Mouse (Mus musculus) limb, embryonic 14.5 days (tissue): Measurements from ENCODE around the gene Gm49333. TPM values are rescaled to one million over a fixed set of nuclear protein-coding genes. Genes with fewer than 3 reads are reported as not detected.
A peak's percentile ranks its signal among the peaks of the same experiment; 100 is the strongest.
"Not testable (repeated sequence)": the region's sequence is repeated elsewhere in the genome, so short reads cannot be mapped to it uniquely, and the experiment has no call there.

Source experiments
- ATAC-seq: fragments of 200-750 bp; cut with Nextera tagmentation; 2 replicates; pipeline ENCODE4 v1.8.0; 2017; ENCODE audit warnings: low read depth, moderate number of reproducible peaks, moderate TSS enrichment; ENCODE audit not compliant: low FRiP score
- DNase-seq: peaks from one replicate; pipeline ENCODE4 v3.0.0-alpha.2; 2015; ENCODE audit warnings: low spot score
- H3K27ac ChIP-seq: fragments of 300-500 bp; sonication (generic); replicated peaks from 2 replicates; pipeline ENCODE4 v1.5.1; 2014; ENCODE audit warnings: low read depth, mild to moderate bottlenecking, low read length, moderate library complexity, mixed read lengths
- H3K27me3 ChIP-seq: fragments of 300-500 bp; sonication (generic); 2 replicates; pipeline ENCODE4 v1.6.1; 2014; ENCODE audit warnings: low read length, mixed read lengths; ENCODE audit not compliant: control insufficient read depth, insufficient read depth
- H3K36me3 ChIP-seq: fragments of 300-500 bp; sonication (generic); 2 replicates; pipeline ENCODE4 v1.6.1; 2014; ENCODE audit warnings: mild to moderate bottlenecking, low read length, moderate library complexity, mixed read lengths; ENCODE audit not compliant: control insufficient read depth, insufficient read depth
- H3K4me1 ChIP-seq: fragments of 300-500 bp; sonication (generic); 2 replicates; pipeline ENCODE4 v1.6.1; 2014; ENCODE audit warnings: antibody characterized with exemption, low read length, mixed read lengths; ENCODE audit not compliant: control insufficient read depth, insufficient read depth
- H3K4me2 ChIP-seq: fragments of 300-500 bp; sonication (generic); replicated peaks from 2 replicates; pipeline ENCODE4 v1.6.1; 2014; ENCODE audit warnings: low read depth, mild to moderate bottlenecking, low read length, moderate library complexity; ENCODE audit not compliant: severe bottlenecking
- H3K4me3 ChIP-seq: fragments of 300-500 bp; sonication (generic); replicated peaks from 2 replicates; pipeline ENCODE4 v1.5.1; 2014; ENCODE audit warnings: low read length
- H3K9ac ChIP-seq: fragments of 300-500 bp; sonication (generic); 2 replicates; pipeline ENCODE4 v1.6.1; 2014; ENCODE audit warnings: mild to moderate bottlenecking, low read depth, low read length, moderate library complexity; ENCODE audit not compliant: severe bottlenecking
- H3K9me3 ChIP-seq: fragments of 300-500 bp; sonication (generic); 2 replicates; pipeline ENCODE4 v1.6.1; 2016; ENCODE audit warnings: low read length; ENCODE audit not compliant: control insufficient read depth
- POLR2A ChIP-seq: fragments of 200-500 bp; IDR thresholded peaks from 2 replicates; pipeline ENCODE4 v1.8.0; 2012; ENCODE audit warnings: inconsistent platforms, mild to moderate bottlenecking, moderate library complexity, borderline replicate concordance; ENCODE audit not compliant: insufficient read depth, insufficient read length; ENCODE audit errors: extremely low read depth
- WGBS: fragments of 180-500 bp; shearing (Covaris S2); extraction: QIAGEN DNeasy Blood & Tissue Kit; methylation state at CpG from one replicate; pipeline ENCODE4 v1.1.7; 2014; 5-methylcytosine and 5-hydroxymethylcytosine counted together
- polyA plus RNA-seq, 2 experiments: library from polyadenylated mRNA; depleted of rRNA in 1 of 2; stranded (reverse) in 1 of 2; unstranded in 1 of 2; fragments of >200 nt; fragmentation: Nextera tagmentation in 1 of 2; extraction: Ambion mirVana in 1 of 2; gene quantifications; 2 replicates each; pipeline versions ENCODE4 v1.2.1 to v1.2.3; 2012 to 2014

The Gm49333 gene
- polyA plus RNA-seq, 2 experiments = not detected

DNA sequence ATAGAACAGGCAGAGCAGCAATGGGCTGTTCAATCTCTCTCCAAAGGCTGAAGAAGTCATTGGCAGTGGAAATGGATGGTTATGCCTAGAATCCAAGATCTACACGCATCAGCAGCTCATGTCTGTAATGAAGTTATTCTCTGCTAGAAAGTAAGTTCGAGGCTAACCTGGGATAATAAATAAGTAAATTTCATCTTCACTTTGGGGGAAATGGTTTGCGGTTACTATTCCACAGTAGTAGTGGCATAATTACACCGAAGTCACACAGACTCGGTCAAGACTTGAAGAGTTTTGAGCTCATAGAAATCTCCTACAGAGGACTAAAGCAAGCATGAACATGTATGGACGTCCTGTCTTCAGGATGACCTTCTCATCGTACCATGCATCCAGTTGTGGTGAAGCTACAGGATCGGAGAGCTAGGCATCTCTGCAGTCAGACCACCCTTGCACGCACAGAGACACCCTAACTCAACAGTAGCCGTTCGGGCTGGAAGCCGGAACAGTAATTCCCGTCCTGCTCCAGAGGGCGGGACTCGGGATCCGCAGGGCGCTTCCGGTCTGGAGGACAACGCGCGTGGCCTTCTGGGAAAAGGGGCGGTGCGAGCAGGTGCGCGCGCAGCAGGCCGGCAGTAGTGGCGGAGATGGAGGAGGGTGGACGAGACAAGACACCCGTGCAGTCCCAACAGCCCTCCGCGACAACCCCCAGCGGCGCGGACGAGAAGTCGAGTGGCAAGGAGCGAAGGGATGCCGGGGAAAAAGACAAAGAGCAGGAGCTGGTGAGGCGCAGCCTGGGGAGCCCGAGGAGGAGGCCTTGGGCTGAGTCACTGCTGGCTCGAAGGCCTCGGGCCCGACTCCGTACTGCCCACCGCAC, 39.9 kb downstream of the Gm49333 start, which contains the start of gene Psmd2:
Gene Psmd2 (plus strand): TSS at position 577 of the 871 bp plus-strand sequence.
- peak; percentile 94 for DNase-seq
- peak; percentile 97 for ATAC-seq
- H3K4me1 ChIP-seq = peaks cover 13% of the 10 kb centered on the region

GRCm38 (mm10) chr16:20651947-20652310, 40.5 kb downstream of the Gm49333 start:
- Histone ChIP-seq H3K4me1 (peaks cover 13% of the 10 kb centered on the region), H3K9me3 (no peaks in the 10 kb centered on the region), H3K27ac (no peak overlapping the region), H3K27me3 (no peaks in the 10 kb centered on the region), H3K36me3 (peaks cover 32% of the 10 kb centered on the region), H3K4me3 (peak overlapping the region; percentile 65), H3K9ac (peak overlapping the region; percentile 80), H3K4me2 (peak overlapping the region; percentile 80)
- WGBS = 7% methylated on average over 12 of the region's 12 CpGs
- no peak for TF ChIP-seq POLR2A
- DNase-seq = no peak
- ATAC-seq = no peak

More for the DNA sequence above, 39.9 kb downstream of the Gm49333 start, which contains the start of gene Psmd2:
- peak within 1 kb of the TSS; percentile 80 for H3K9ac ChIP-seq
- H3K9me3 ChIP-seq = no peaks in the 10 kb centered on the region
- peak within 1 kb of the TSS; percentile 58 for H3K27ac ChIP-seq
- H3K27me3 ChIP-seq = no peaks in the 10 kb centered on the region
- H3K4me2 ChIP-seq = peak within 1 kb of the TSS; percentile 80
- peak; percentile 70; the same call in 1 of the 2 replicates for TF ChIP-seq POLR2A
- H3K4me3 ChIP-seq = peak within 1 kb of the TSS; percentile 65
- peaks cover 26% of the 10 kb centered on the region for H3K36me3 ChIP-seq
- 2% methylated on average over 43 of the region's 46 CpGs for WGBS

GRCm38 (mm10) chr16:20653315-20653714, 41.9 kb downstream of the Gm49333 start:
- ATAC-seq = no peak
- Histone ChIP-seq H3K9me3 (no peaks in the 10 kb centered on the region), H3K4me2 (no peak overlapping the region), H3K36me3 (peaks cover 46% of the 10 kb centered on the region), H3K9ac (no peak overlapping the region), H3K4me3 (no peak overlapping the region), H3K27ac (no peak overlapping the region), H3K4me1 (peaks cover 13% of the 10 kb centered on the region), H3K27me3 (no peaks in the 10 kb centered on the region)
- no peak for TF ChIP-seq POLR2A
- WGBS = 59% methylated on average over 2 of the region's 2 CpGs
- DNase-seq = no peak

DNA sequence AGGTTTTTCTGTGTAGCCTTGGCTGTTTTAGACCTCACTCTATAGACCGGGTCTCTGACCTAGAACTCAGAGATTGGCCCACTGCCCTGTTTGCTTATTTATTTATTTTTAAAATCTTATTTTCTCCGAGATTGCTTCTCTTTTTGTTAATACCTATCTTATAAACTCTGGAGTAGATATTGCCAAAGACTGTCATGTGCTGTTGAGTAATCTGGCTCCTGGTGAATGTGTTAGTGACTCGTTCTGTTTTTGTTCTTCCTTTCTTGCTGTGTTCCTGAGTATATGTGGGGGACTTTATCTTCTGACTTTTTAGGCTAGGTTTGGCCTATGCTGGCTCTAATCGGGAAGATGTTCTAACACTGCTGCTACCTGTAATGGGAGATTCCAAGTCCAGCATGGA, 46.3 kb downstream of the Gm49333 start:
- Histone ChIP-seq H3K4me2 (no peak overlapping the region), H3K9ac (no peak overlapping the region), H3K27ac (no peak overlapping the region), H3K4me1 (peaks cover 5% of the 10 kb centered on the region; the same call in 1 of the 2 replicates), H3K4me3 (no peak overlapping the region), H3K36me3 (peaks cover 88% of the 10 kb centered on the region), H3K9me3 (no peaks in the 10 kb centered on the region), H3K27me3 (no peaks in the 10 kb centered on the region)
- no peak for DNase-seq
- no peak for TF ChIP-seq POLR2A
- WGBS = 90% methylated on average over 4 of the region's 4 CpGs
- ATAC-seq = no peak

DNA sequence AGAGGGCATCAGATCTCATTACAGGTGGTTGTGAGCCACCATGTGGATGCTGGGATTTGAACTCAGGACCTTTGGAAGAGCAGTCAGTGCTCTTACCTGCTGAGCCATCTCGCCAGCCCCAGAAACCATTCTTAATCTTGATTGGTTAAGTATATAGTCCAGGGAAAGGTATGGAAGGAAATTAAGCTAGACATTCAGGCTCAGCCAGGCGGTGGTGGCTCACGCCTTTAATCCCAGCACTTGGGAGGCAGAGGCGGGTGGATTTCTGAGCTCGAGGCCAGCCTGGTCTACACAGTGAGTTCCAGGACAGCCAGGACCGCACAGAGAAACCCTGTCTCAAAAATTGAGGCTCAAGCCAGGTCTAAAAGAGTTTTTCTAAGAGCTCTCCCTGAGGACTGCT, 56.6 kb downstream of the Gm49333 start, which contains the start of gene Eif4g1:
Gene Eif4g1 (plus strand): TSS at position 301 of the 400 bp plus-strand sequence.
- ATAC-seq, H3K4me3 ChIP-seq, H3K9ac ChIP-seq, DNase-seq, H3K9me3 ChIP-seq, H3K4me1 ChIP-seq, H3K27ac ChIP-seq, H3K36me3 ChIP-seq, H3K4me2 ChIP-seq, H3K27me3 ChIP-seq: not testable (repeated sequence)
- WGBS = 91% methylated on average over 5 of the region's 6 CpGs
